Mouse (Mus musculus): ENCODE measurements around the gene Dzank1. TPM values are rescaled to one million over a fixed set of nuclear protein-coding genes. Genes with fewer than 3 reads are reported as not detected.

Dzank1 gene
- polyA plus RNA-seq, 1 experiment from 2014 or later, result 0.82 TPM

- H3K27ac ChIP-seq, result no peak overlapping the region
- H3K9ac ChIP-seq, result no peak overlapping the region
- no peaks in the 10 kb centered on the region for H3K9me3 ChIP-seq
- no peaks in the 10 kb centered on the region for H3K27me3 ChIP-seq
- peaks cover 86% of the 10 kb centered on the region for H3K36me3 ChIP-seq
- ATAC-seq (ENCODE audit: borderline replicate concordance, extremely low read depth, low FRiP score, low TSS enrichment), result no peak
- H3K4me3 ChIP-seq, result no peak overlapping the region
- WGBS, result 91% methylated on average over 7 of the region's 7 CpGs
- no peak overlapping the region for H3K4me2 ChIP-seq
- H3K4me1 ChIP-seq, result no peaks in the 10 kb centered on the region
Measured at GRCm38 (mm10) chr2:144537123-144537522, 9.9 kb upstream of the Dzank1 start.

- Histone ChIP-seq H3K4me2 (peak overlapping the region; percentile 89), H3K27me3 (peaks cover 9% of the 10 kb centered on the region; the same call in 1 of the 2 replicates), H3K9me3 (no peaks in the 10 kb centered on the region), H3K9ac (peak overlapping the region; percentile 85), H3K4me1 (peaks cover 16% of the 10 kb centered on the region), H3K36me3 (peaks cover 14% of the 10 kb centered on the region), H3K4me3 (peak overlapping the region; percentile 64), H3K27ac (peak overlapping the region; percentile 86)
- peak; percentile 60 for ATAC-seq (ENCODE audit: borderline replicate concordance, extremely low read depth, low FRiP score, low TSS enrichment)
- under 1% methylated on average over 25 of the region's 25 CpGs for WGBS
Measured at GRCm38 (mm10) chr2:144527821-144528174, 584 bp upstream of the Dzank1 start.

DNA sequence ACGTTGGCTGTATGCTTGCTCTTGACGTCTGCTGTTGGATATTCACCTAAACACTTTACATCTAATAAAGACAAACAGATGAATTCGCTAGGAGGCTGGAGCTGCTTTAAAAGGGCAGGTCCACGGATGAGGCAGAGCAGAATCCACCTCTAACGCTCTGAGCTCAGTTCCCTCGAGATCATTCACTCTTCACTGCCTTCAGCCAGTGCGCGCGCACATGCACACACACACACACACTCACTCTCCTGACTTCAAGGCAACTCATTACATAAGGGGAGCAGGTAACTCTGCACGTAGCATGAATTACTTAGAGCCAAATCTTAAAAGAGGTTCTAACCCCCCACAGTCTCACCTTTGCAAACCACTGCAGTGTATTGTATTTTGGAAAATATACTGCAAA lies 1.4 kb downstream of the Dzank1 start:
- Histone ChIP-seq H3K4me2 (no peak overlapping the region), H3K9me3 (no peaks in the 10 kb centered on the region), H3K4me3 (no peak overlapping the region), H3K9ac (no peak overlapping the region), H3K36me3 (peaks cover 4% of the 10 kb centered on the region; the same call in 1 of the 2 replicates), H3K27me3 (peaks cover 9% of the 10 kb centered on the region; the same call in 1 of the 2 replicates), H3K4me1 (peaks cover 16% of the 10 kb centered on the region), H3K27ac (no peak overlapping the region)
- no peak for ATAC-seq (ENCODE audit: borderline replicate concordance, extremely low read depth, low FRiP score, low TSS enrichment)
- 55% methylated on average over 10 of the region's 10 CpGs for WGBS

DNA sequence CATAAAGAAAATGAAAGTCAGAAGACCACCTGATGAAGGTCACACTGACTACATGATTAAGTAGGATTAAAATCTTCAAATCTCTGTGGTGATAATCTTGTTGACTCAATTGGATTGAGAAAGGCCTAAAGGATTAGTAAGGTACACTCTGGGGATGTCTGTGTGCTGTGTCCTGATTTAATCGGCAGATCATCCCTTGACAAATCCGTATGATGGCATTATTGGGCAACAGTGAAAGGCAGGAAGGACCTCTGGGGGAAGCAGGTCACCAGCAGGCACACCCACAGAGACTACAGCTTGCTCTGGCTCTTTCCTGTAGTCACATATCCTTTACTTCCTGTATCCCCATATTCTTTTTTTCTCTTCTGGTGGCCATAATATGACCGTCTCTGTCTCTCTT lies 7.4 kb downstream of the Dzank1 start:
- no peak overlapping the region for H3K27ac ChIP-seq
- H3K9me3 ChIP-seq, result no peaks in the 10 kb centered on the region
- H3K4me2 ChIP-seq, result no peak overlapping the region
- no peak for ATAC-seq (ENCODE audit: borderline replicate concordance, extremely low read depth, low FRiP score, low TSS enrichment)
- no peaks in the 10 kb centered on the region for H3K4me1 ChIP-seq
- no peaks in the 10 kb centered on the region for H3K36me3 ChIP-seq
- H3K4me3 ChIP-seq, result no peak overlapping the region
- no peak overlapping the region for H3K9ac ChIP-seq
- no peaks in the 10 kb centered on the region for H3K27me3 ChIP-seq
- 69% methylated on average over 3 of the region's 3 CpGs for WGBS

DNA sequence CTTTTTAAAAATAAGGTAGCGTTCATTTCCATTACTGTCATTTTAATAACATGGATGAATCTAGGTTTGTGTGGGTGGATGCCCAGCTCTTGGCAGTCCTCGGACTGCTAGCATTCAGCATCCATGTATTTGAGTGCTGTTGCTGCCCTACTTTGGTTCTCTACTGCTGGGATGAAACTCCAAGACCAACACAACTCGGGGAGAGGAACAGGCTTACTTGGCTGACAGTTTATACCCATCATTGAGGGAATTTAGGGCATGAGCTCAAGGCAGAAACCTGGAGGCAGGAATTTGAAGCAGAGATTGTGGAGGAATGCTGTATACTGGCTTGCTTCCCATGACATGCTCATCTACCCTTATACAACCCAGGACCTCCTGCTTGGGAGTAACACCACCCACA lies 12.6 kb downstream of the Dzank1 start:
- H3K4me2 ChIP-seq, result no peak overlapping the region
- H3K9me3 ChIP-seq, result no peaks in the 10 kb centered on the region
- ATAC-seq (ENCODE audit: borderline replicate concordance, extremely low read depth, low FRiP score, low TSS enrichment), result no peak
- no peaks in the 10 kb centered on the region for H3K36me3 ChIP-seq
- no peaks in the 10 kb centered on the region for H3K4me1 ChIP-seq
- H3K27ac ChIP-seq, result no peak overlapping the region
- WGBS, result 79% methylated on average over 3 of the region's 3 CpGs
- H3K4me3 ChIP-seq, result no peak overlapping the region
- H3K27me3 ChIP-seq, result no peaks in the 10 kb centered on the region
- H3K9ac ChIP-seq, result no peak overlapping the region

GRCm38 (mm10) chr2:144502134-144502533 lies 25.1 kb downstream of the Dzank1 start:
- H3K36me3 ChIP-seq, result no peaks in the 10 kb centered on the region
- no peak overlapping the region for H3K4me2 ChIP-seq
- H3K9me3 ChIP-seq, result no peaks in the 10 kb centered on the region
- no peaks in the 10 kb centered on the region for H3K4me1 ChIP-seq
- 80% methylated on average over 6 of the region's 6 CpGs for WGBS
- H3K27ac ChIP-seq, result no peak overlapping the region
- no peak for ATAC-seq (ENCODE audit: borderline replicate concordance, extremely low read depth, low FRiP score, low TSS enrichment)
- H3K9ac ChIP-seq, result no peak overlapping the region
- no peaks in the 10 kb centered on the region for H3K27me3 ChIP-seq
- no peak overlapping the region for H3K4me3 ChIP-seq

DNA sequence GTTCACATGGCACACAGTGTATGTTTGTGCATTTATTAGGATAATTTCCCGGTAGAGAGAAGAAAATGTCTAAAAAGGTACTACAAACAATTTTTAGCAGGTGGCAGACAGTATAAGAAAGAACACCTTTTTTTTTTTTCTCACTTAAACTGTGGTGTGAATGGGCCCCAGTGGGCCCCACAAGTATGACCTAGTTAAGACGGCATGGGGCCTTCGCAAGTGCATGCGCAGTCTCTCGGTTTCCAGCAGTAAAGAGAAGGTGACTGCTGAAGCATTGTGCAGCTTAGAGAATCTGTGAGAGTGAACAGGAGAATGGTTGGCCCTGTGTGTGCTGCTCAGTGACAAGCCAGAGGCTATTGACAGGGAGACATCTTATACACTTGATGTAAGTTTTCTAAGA lies 37.9 kb downstream of the Dzank1 start:
- Histone ChIP-seq H3K4me2 (no peak overlapping the region), H3K9ac (no peak overlapping the region), H3K27ac (no peak overlapping the region), H3K27me3 (no peaks in the 10 kb centered on the region), H3K4me1 (no peaks in the 10 kb centered on the region), H3K36me3 (no peaks in the 10 kb centered on the region), H3K4me3 (no peak overlapping the region), H3K9me3 (no peaks in the 10 kb centered on the region)
- WGBS, result 86% methylated on average over 5 of the region's 5 CpGs
- no peak for ATAC-seq (ENCODE audit: borderline replicate concordance, extremely low read depth, low FRiP score, low TSS enrichment)

DNA sequence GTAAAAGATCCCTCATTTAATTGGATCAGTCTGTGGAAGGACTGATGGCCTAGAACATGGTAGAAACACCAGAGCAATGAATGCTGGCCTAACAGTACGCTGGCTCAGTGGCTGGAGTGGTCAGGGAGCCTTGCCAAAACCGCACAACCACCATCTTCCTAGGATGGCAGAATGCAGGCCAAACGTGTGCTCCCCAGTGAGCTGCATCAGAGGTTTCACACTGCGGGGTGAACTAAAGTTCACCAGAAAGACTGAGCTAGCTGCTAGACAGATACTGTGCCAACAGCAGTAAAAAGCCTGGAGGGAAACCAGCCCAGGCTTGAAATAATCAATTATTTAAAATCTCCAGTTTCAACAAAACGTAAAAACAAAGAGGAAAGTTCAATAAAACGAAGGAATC lies 39.7 kb downstream of the Dzank1 start:
- H3K9me3 ChIP-seq, result no peaks in the 10 kb centered on the region
- H3K27ac ChIP-seq, result no peak overlapping the region
- WGBS, result 55% methylated on average over 6 of the region's 6 CpGs
- H3K4me3 ChIP-seq, result no peak overlapping the region
- no peak overlapping the region for H3K4me2 ChIP-seq
- no peak for ATAC-seq (ENCODE audit: borderline replicate concordance, extremely low read depth, low FRiP score, low TSS enrichment)
- no peaks in the 10 kb centered on the region for H3K27me3 ChIP-seq
- H3K36me3 ChIP-seq, result no peaks in the 10 kb centered on the region
- no peak overlapping the region for H3K9ac ChIP-seq
- no peaks in the 10 kb centered on the region for H3K4me1 ChIP-seq

DNA sequence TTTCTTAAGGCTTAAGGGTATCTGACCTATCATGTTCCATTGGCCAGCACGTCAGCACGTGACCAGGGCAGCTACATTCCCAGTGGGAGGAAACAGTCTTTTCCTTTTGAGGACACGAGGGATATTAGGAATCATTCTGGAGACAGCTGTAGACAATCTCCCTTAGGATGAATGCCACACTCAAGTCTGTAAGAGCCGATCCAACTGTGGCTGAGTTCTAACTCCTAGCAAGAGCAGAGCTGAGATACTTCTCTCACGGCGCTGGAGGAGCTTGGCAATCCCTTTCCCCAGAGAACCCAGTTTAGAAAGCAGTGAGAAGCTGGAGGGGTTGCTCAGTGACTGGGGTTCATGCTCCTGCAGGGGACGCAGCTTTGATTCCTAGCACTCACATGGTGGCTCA lies 41.8 kb downstream of the Dzank1 start:
- WGBS, result 79% methylated on average over 7 of the region's 7 CpGs
- Histone ChIP-seq H3K4me2 (no peak overlapping the region), H3K9ac (no peak overlapping the region), H3K27me3 (no peaks in the 10 kb centered on the region), H3K4me3 (no peak overlapping the region), H3K27ac (no peak overlapping the region), H3K9me3 (no peaks in the 10 kb centered on the region), H3K4me1 (no peaks in the 10 kb centered on the region), H3K36me3 (no peaks in the 10 kb centered on the region)
- no peak for ATAC-seq (ENCODE audit: borderline replicate concordance, extremely low read depth, low FRiP score, low TSS enrichment)

DNA sequence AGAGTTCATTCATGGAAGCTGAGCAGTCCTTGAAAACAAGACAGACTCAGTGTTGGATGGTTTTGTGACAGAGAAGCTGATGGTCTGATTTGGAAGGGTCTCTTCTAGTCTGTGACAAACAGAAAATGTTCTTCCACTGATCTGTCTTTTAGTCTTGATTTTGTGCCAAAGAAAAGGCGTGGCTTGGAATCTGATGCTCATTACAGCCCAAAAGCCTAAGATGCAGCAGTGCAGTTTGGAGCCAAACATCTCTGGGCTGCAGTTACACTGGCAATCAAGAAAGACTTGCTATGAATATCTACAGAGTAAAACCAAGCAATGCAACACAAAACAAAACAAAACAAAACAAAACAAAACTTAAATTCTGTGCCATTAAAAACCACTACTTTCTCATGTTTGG lies 43.1 kb downstream of the Dzank1 start:
- Histone ChIP-seq H3K27me3 (no peaks in the 10 kb centered on the region), H3K4me2 (no peak overlapping the region), H3K4me1 (no peaks in the 10 kb centered on the region), H3K9ac (no peak overlapping the region), H3K27ac (no peak overlapping the region), H3K4me3 (no peak overlapping the region), H3K9me3 (no peaks in the 10 kb centered on the region), H3K36me3 (no peaks in the 10 kb centered on the region)
- ATAC-seq (ENCODE audit: borderline replicate concordance, extremely low read depth, low FRiP score, low TSS enrichment), result no peak
- 54% methylated on average over 1 of the region's 1 CpGs for WGBS

DNA sequence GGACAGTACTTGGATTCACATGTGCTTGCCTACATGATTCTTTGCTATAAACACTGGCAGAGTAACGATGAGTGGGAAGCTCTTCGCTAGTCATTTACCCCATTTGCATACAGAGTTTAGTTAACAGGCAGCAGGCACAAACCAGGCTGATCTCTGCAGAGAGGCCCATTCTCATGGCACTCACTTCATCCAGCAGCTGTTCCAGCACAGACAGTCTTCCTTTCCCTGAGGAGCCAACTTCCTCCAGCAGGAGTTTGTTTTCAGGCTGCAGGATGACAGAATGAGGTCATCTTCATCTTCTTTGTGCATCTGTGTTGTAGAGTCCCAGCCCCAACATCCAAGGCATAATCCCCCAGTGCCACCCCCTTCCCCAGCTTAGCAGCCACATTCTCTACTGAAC lies 47.8 kb downstream of the Dzank1 start:
- Histone ChIP-seq H3K36me3 (no peaks in the 10 kb centered on the region), H3K4me3 (no peak overlapping the region), H3K4me2 (no peak overlapping the region), H3K9ac (no peak overlapping the region), H3K4me1 (no peaks in the 10 kb centered on the region), H3K27ac (no peak overlapping the region), H3K27me3 (no peaks in the 10 kb centered on the region), H3K9me3 (no peaks in the 10 kb centered on the region)
- no peak for ATAC-seq (ENCODE audit: borderline replicate concordance, extremely low read depth, low FRiP score, low TSS enrichment)
- 65% methylated on average over 2 of the region's 2 CpGs for WGBS

DNA sequence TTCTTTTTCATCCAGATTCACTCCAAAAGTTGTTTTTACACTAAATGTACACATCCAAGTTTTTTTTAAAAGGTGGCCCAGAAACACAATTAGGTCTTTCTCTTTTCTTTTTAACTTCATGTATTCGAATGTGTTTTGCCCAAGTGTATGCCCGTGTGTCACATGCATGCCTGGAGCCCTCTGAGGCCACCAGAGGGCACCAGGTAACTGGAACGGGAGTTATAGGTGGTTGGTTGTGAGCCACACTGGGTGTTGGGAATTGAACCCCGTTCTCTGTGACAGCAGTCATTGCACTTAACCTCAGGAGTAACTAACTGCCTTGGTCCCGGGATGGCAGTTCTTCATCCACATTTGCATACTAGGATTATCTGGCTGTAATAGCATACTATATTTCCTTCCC lies 60.0 kb downstream of the Dzank1 start:
- no peak for ATAC-seq (ENCODE audit: borderline replicate concordance, extremely low read depth, low FRiP score, low TSS enrichment)
- H3K9me3 ChIP-seq, result no peaks in the 10 kb centered on the region
- H3K27ac ChIP-seq, result no peak overlapping the region
- H3K4me1 ChIP-seq, result no peaks in the 10 kb centered on the region
- no peak overlapping the region for H3K4me2 ChIP-seq
- no peaks in the 10 kb centered on the region for H3K27me3 ChIP-seq
- no peak overlapping the region for H3K9ac ChIP-seq
- no peaks in the 10 kb centered on the region for H3K36me3 ChIP-seq
- no peak overlapping the region for H3K4me3 ChIP-seq
- 57% methylated on average over 5 of the region's 5 CpGs for WGBS

DNA sequence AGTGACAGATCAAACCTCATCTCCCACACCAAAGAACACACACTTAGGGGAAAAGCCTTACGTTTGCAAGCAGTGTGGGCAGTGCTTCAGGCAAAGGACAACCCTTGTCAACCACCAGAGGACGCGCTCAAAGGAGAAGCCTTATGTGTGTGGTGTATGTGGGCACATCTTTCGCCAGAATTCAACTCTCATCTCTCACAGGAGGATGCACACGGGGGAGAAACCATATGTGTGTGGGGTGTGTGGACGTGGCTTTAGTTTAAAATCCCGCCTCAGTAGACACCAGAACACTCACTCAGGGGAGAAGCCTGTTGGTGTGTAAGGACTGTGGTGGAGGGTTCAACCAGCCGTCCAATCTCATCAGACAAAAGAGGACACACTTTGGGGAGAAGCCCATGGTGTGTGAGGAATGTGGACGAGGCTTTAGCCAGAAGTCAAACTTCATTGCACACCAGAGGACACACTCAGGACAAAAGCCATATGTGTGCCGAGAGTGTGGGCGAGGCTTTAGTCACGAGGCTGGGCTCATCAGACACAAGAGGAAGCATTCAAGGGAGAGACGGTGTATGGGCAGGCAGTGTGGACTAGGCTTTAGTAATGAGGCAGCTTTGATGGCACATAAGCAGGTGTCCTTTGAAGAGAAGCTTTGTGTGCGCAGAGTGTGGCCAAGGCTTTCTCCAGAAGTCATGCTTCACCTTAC lies 61.2 kb downstream of the Dzank1 start:
- Histone ChIP-seq H3K36me3 (no peaks in the 10 kb centered on the region), H3K4me1 (no peaks in the 10 kb centered on the region), H3K4me3 (no peak overlapping the region), H3K27ac (no peak overlapping the region), H3K9ac (no peak overlapping the region), H3K9me3 (no peaks in the 10 kb centered on the region), H3K4me2 (no peak overlapping the region), H3K27me3 (no peaks in the 10 kb centered on the region)
- WGBS, result 75% methylated on average over 14 of the region's 14 CpGs
- no peak for ATAC-seq (ENCODE audit: borderline replicate concordance, extremely low read depth, low FRiP score, low TSS enrichment)

Data from lung, embryonic 15.5 days (tissue).